In genomic region chr5:92595026-92595425, GRCm38 (mm10) we compare ENCODE assay signal across 29 mouse cellular contexts. TPM values are rescaled to one million over a fixed set of nuclear protein-coding genes. Genes with fewer than 3 reads are reported as not detected.
DNase-seq lines count a peak whose midpoint lies in the region; ATAC-seq and TF ChIP-seq lines count a peak whose summit lies in the region.
"Had no signal": no experiment of that assay in that cellular context is flagged by ENCODE, and none has a peak within 500 bp of the region (broad histone marks: within the 10 kb centered on the region; RNA-seq: fewer than 3 reads in every experiment).

No protein-coding gene starts in this region.

- H3K27ac ChIP-seq in gastrocnemius, adult 2 months = peak overlapping the region; percentile 88
- no peak overlapping the region for H3K27ac ChIP-seq in neural tube, embryonic 11.5 days (ENCODE audit: low read depth, low read length)
- H3K27ac ChIP-seq in neural tube, embryonic 15.5 days (replicated peaks) = no peak overlapping the region
- H3K27ac ChIP-seq: embryonic facial prominence, embryonic 12.5 days; embryonic facial prominence, embryonic 15.5 days; forebrain, embryonic 12.5 days; heart, embryonic 15.5 days; hindbrain, embryonic 10.5 days; hindbrain, embryonic 13.5 days; intestine, embryonic 15.5 days had no signal

- H3K4me3 ChIP-seq in gastrocnemius, adult 2 months = peak overlapping the region; percentile 19; the same call in 1 of the 2 replicates
- H3K4me3 ChIP-seq in neural tube, embryonic 11.5 days (ENCODE audit: low read depth, low read length) = no peak overlapping the region
- no peak overlapping the region for H3K4me3 ChIP-seq in neural tube, embryonic 15.5 days (replicated peaks)
- H3K4me3 ChIP-seq: embryonic facial prominence, embryonic 12.5 days; embryonic facial prominence, embryonic 15.5 days; forebrain, embryonic 12.5 days; heart, embryonic 12.5 days; heart, embryonic 15.5 days; hindbrain, embryonic 10.5 days; hindbrain, embryonic 13.5 days; intestine, embryonic 15.5 days had no signal

- H3K27me3 ChIP-seq in neural tube, embryonic 11.5 days (ENCODE audit: control insufficient read depth, insufficient read depth, low read length) = no peaks in the 10 kb centered on the region
- no peaks in the 10 kb centered on the region for H3K27me3 ChIP-seq in neural tube, embryonic 15.5 days (replicated peaks)
- H3K27me3 ChIP-seq: embryonic facial prominence, embryonic 12.5 days; embryonic facial prominence, embryonic 15.5 days; forebrain, embryonic 12.5 days; heart, embryonic 12.5 days; heart, embryonic 15.5 days; intestine, embryonic 15.5 days had no signal

- H3K4me2 ChIP-seq in neural tube, embryonic 11.5 days (ENCODE audit: low read depth) = no peak overlapping the region
- H3K4me2 ChIP-seq in neural tube, embryonic 15.5 days = no peak overlapping the region
- H3K4me2 ChIP-seq: embryonic facial prominence, embryonic 12.5 days; embryonic facial prominence, embryonic 15.5 days; forebrain, embryonic 12.5 days; heart, embryonic 12.5 days; heart, embryonic 15.5 days; hindbrain, embryonic 13.5 days; intestine, embryonic 15.5 days had no signal

- WGBS in neural tube, embryonic 11.5 days = 85% methylated on average over 5 of the region's 5 CpGs
- 75% methylated on average over 5 of the region's 5 CpGs for WGBS in neural tube, embryonic 15.5 days

- TF ChIP-seq CTCF in gastrocnemius, adult 2 months (IDR thresholded peaks at IDR 0.05) = no peak

- no peaks in the 10 kb centered on the region for H3K36me3 ChIP-seq in neural tube, embryonic 11.5 days (ENCODE audit: control insufficient read depth, insufficient read depth, low read length)
- H3K36me3 ChIP-seq in neural tube, embryonic 15.5 days = no peaks in the 10 kb centered on the region
- H3K36me3 ChIP-seq: embryonic facial prominence, embryonic 12.5 days; embryonic facial prominence, embryonic 15.5 days; forebrain, embryonic 12.5 days; heart, embryonic 12.5 days; heart, embryonic 15.5 days; hindbrain, embryonic 10.5 days; hindbrain, embryonic 13.5 days; intestine, embryonic 15.5 days had no signal

- no peaks in the 10 kb centered on the region for H3K4me1 ChIP-seq in neural tube, embryonic 11.5 days (ENCODE audit: control insufficient read depth, insufficient read depth, low read length)
- H3K4me1 ChIP-seq in neural tube, embryonic 15.5 days = no peaks in the 10 kb centered on the region
- H3K4me1 ChIP-seq: embryonic facial prominence, embryonic 12.5 days; embryonic facial prominence, embryonic 15.5 days; forebrain, embryonic 12.5 days; heart, embryonic 12.5 days; heart, embryonic 15.5 days; hindbrain, embryonic 10.5 days; hindbrain, embryonic 13.5 days; intestine, embryonic 15.5 days had no signal

- no peaks in the 10 kb centered on the region for H3K9me3 ChIP-seq in neural tube, embryonic 11.5 days (ENCODE audit: control insufficient read depth, low read length)
- no peaks in the 10 kb centered on the region for H3K9me3 ChIP-seq in neural tube, embryonic 15.5 days (replicated peaks)
- H3K9me3 ChIP-seq: embryonic facial prominence, embryonic 12.5 days; embryonic facial prominence, embryonic 15.5 days; forebrain, embryonic 12.5 days; heart, embryonic 12.5 days; heart, embryonic 15.5 days; hindbrain, embryonic 10.5 days; hindbrain, embryonic 13.5 days; intestine, embryonic 15.5 days had no signal

- no peak for ATAC-seq in neural tube, embryonic 11.5 days (ENCODE audit: insufficient read depth, low FRiP score, low TSS enrichment)
- ATAC-seq in neural tube, embryonic 15.5 days (ENCODE audit: low FRiP score) = no peak; the same call in 1 of the 2 replicates
- ATAC-seq: CD4-positive, CD25-positive, alpha-beta regulatory T cell, adult 4 months; forebrain, embryonic 16.5 days; hindbrain, embryonic 16.5 days; intestine, embryonic 15.5 days had no signal

- peak; percentile 72 for DNase-seq in gastrocnemius, adult 2 months
- DNase-seq in gastrocnemius, postnatal 36 days = no peak
- peak; percentile 4 for DNase-seq in neural tube, embryonic 11.5 days (ENCODE audit: low spot score)
- peak; percentile 82 for DNase-seq in skeletal muscle tissue, adult 2 months (ENCODE audit: low read depth, low spot score)
- no peak for DNase-seq in left cerebral cortex, adult 18-20 months (ENCODE audit: low spot score in 2 of 2)
- DNase-seq: adrenal gland, adult 2 months; adrenal gland, postnatal 14 days; cerebellum, adult 11 months; cerebellum, adult 2 months; cerebellum, adult 9-11 months; cerebellum, postnatal 25 days; heart, adult 18-20 months; heart, postnatal 10 days; heart, postnatal 36 days had no signal

- H3K9ac ChIP-seq in neural tube, embryonic 11.5 days (ENCODE audit: low read length) = no peak overlapping the region
- no peak overlapping the region for H3K9ac ChIP-seq in neural tube, embryonic 15.5 days (replicated peaks)
- H3K9ac ChIP-seq: embryonic facial prominence, embryonic 12.5 days; embryonic facial prominence, embryonic 15.5 days; forebrain, embryonic 12.5 days; heart, embryonic 12.5 days; heart, embryonic 15.5 days; hindbrain, embryonic 13.5 days; intestine, embryonic 15.5 days had no signal

- intact Hi-C loops in gastrocnemius, adult 2 months (cut with DNase I) = no loop called here
- intact Hi-C loops in gastrocnemius, postnatal 36 days (cut with DNase I) = no loop called here

RNA-seq across cellular contexts. Expression of gene Stbd1, which starts 7.8 kb away (rescaled TPM):
- total RNA-seq in gastrocnemius, adult 2 months (2021) = 10 to 100 TPM; 37.8 to 52.6 TPM
- 10 to 100 TPM; 45.5 to 66.2 TPM for total RNA-seq in gastrocnemius, postnatal 36 days (2021)
- 9.0 and 10.7 TPM in 2 replicates for polyA plus RNA-seq in neural tube, embryonic 11.5 days (2014; fragmentation: Nextera tagmentation; extraction: Ambion mirVana)
- 17.0 and 18.3 TPM in 2 replicates for polyA plus RNA-seq in neural tube, embryonic 15.5 days (2015; fragmentation: Nextera tagmentation; extraction: Ambion mirVana)
- total RNA-seq in left cerebral cortex, adult 18-20 months (2021) = 1 to 10 TPM in 1 of 2 experiments, under 1 TPM in 1; 0.73 to 1.1 TPM

RNA-seq across cellular contexts. Expression of gene Fam47e, which starts 40.2 kb away (rescaled TPM):
- total RNA-seq in gastrocnemius, adult 2 months (2021) = not detected
- total RNA-seq in gastrocnemius, postnatal 36 days (2021) = not detected
- polyA plus RNA-seq in neural tube, embryonic 11.5 days (2014; fragmentation: Nextera tagmentation; extraction: Ambion mirVana) = not detected in 2 replicates
- 1.2 and 1.8 TPM in 2 replicates for polyA plus RNA-seq in neural tube, embryonic 15.5 days (2015; fragmentation: Nextera tagmentation; extraction: Ambion mirVana)
- total RNA-seq in left cerebral cortex, adult 18-20 months (2021) = under 1 TPM in 1 of 2 experiments, not detected in 1; 0.28 TPM
- total RNA-seq: adrenal gland, adult 2 months; adrenal gland, postnatal 14 days; common myeloid progenitor, adult 5-6 weeks; heart, postnatal 10 days; heart, postnatal 36 days; MEL had no signal
- polyA plus RNA-seq: adrenal gland, adult 2 months; C2C12; CD4-positive, CD25-positive, alpha-beta regulatory T cell, adult 4 months; embryonic facial prominence, embryonic 12.5 days; forebrain, embryonic 12.5 days; heart, embryonic 12.5 days; intestine, embryonic 15.5 days had no signal

Comparison
In these comparisons a context has a peak if more than half of its experiments do, and no peak if none do; other contexts are left out.
1. DNase-seq: peak in gastrocnemius, adult 2 months (single experiment), neural tube, embryonic 11.5 days (single experiment) and skeletal muscle tissue, adult 2 months (single experiment); none in gastrocnemius, postnatal 36 days (0 of 2) and left cerebral cortex, adult 18-20 months (0 of 2).
2. RNA of gene Stbd1, which starts 7.8 kb away (total RNA-seq): 45.5 to 66.2 TPM in gastrocnemius, postnatal 36 days and 37.8 to 52.6 TPM in gastrocnemius, adult 2 months; 0.73 to 1.1 TPM in left cerebral cortex, adult 18-20 months; every median in the first group is over 10 times any median in the second.